Comparison of ENCODE assay signal across 28 mouse cellular contexts in the genomic region with DNA sequence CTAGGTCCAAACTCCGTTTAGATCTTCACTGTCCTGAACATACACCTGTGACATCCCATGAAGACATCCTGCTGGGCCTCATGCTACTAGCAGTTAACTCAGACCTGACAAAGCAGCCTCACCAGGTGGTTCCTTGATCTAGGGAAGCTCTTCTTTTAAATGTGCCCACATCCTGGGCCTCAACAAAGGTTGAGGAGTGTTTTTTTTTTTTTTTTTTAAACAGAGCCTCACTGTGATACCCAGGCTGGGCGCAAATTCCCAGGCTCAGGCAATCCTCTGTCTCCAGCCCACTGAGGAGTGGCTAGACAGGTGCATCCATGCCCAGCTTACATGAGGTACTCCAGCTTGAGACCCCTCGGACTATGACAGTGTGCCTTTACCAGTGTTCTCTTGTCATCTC. TPM values are rescaled to one million over a fixed set of nuclear protein-coding genes. Genes with fewer than 3 reads are reported as not detected.
DNase-seq lines count a peak whose midpoint lies in the region; ATAC-seq and TF ChIP-seq lines count a peak whose summit lies in the region.
"Had no signal": no experiment of that assay in that cellular context is flagged by ENCODE, and none has a peak within 500 bp of the region (broad histone marks: within the 10 kb centered on the region; RNA-seq: fewer than 3 reads in every experiment).

No protein-coding gene starts in this region.

- no peak for TF ChIP-seq EP300 in heart, postnatal 0 days (IDR thresholded peaks at IDR 0.05; ENCODE audit: low read depth)
- no peak for TF ChIP-seq EP300 in heart, adult 2 months (IDR thresholded peaks at IDR 0.05; ENCODE audit: insufficient read depth, low read depth, low read length)
- no peak for TF ChIP-seq EP300 in stomach, postnatal 0 days (optimal IDR thresholded peaks at IDR 0.05)

- no peak for DNase-seq in heart, postnatal 0 days (ENCODE audit: low spot score)
- DNase-seq in heart, adult 2 months: no peak
- peak; percentile 15 for DNase-seq in induced T-regulatory cell, adult 2 months (ENCODE audit: low read depth)
- peak; percentile 92 for DNase-seq in thymus, postnatal 0 days (ENCODE audit: low spot score)
- DNase-seq in thymus, postnatal 4 days: peak; percentile 68
- DNase-seq in midbrain, embryonic 10.5 days (ENCODE audit: low spot score): no peak
- DNase-seq in stomach, postnatal 0 days (ENCODE audit: low spot score): no peak
- DNase-seq in forebrain, embryonic 14.5 days (ENCODE audit: low spot score): no peak
- DNase-seq: adrenal gland, adult 8-10 months; cerebellum, adult 2 months; cerebellum, postnatal 14 days; gastrocnemius, postnatal 14 days; kidney, adult 2 months; kidney, postnatal 4 days; liver, embryonic 13.5 days; lung, adult 18-20 months had no signal

- no peaks in the 10 kb centered on the region for H3K27me3 ChIP-seq in heart, postnatal 0 days (ENCODE audit: control insufficient read depth, insufficient read depth, low read length)
- no peaks in the 10 kb centered on the region for H3K27me3 ChIP-seq in heart, adult 2 months (ENCODE audit: control insufficient read depth, insufficient read depth, low read length)
- peaks cover 9% of the 10 kb centered on the region for H3K27me3 ChIP-seq in midbrain, embryonic 10.5 days (ENCODE audit: low read depth, poor library complexity, severe bottlenecking)
- no peaks in the 10 kb centered on the region for H3K27me3 ChIP-seq in stomach, postnatal 0 days (ENCODE audit: control insufficient read depth, insufficient read depth, low read length)
- no peaks in the 10 kb centered on the region for H3K27me3 ChIP-seq in forebrain, embryonic 14.5 days (replicated peaks; ENCODE audit: control insufficient read depth, insufficient read depth, low read length)
- H3K27me3 ChIP-seq: embryonic facial prominence, embryonic 15.5 days; heart, embryonic 15.5 days; hindbrain, embryonic 15.5 days; intestine, embryonic 15.5 days; limb, embryonic 15.5 days; liver, embryonic 13.5 days; neural tube, embryonic 13.5 days had no signal

- H3K4me1 ChIP-seq in heart, postnatal 0 days (ENCODE audit: control insufficient read depth, insufficient read depth): no peaks in the 10 kb centered on the region; the same call in 1 of the 2 replicates
- H3K4me1 ChIP-seq in heart, adult 2 months (ENCODE audit: control insufficient read depth, insufficient read depth, low read length): no peaks in the 10 kb centered on the region
- peaks cover 30% of the 10 kb centered on the region for H3K4me1 ChIP-seq in midbrain, embryonic 10.5 days
- no peaks in the 10 kb centered on the region; the same call in 1 of the 2 replicates for H3K4me1 ChIP-seq in stomach, postnatal 0 days (replicated peaks; ENCODE audit: control insufficient read depth, insufficient read depth)
- H3K4me1 ChIP-seq in forebrain, embryonic 14.5 days (ENCODE audit: control insufficient read depth, insufficient read depth, low read length): peaks cover 9% of the 10 kb centered on the region

- H3K27ac ChIP-seq in heart, postnatal 0 days (ENCODE audit: low read depth): peak overlapping the region; percentile 14; the same call in 1 of the 2 replicates
- H3K27ac ChIP-seq in heart, adult 2 months: no peak overlapping the region
- H3K27ac ChIP-seq in midbrain, embryonic 10.5 days (replicated peaks): no peak overlapping the region
- H3K27ac ChIP-seq in stomach, postnatal 0 days (replicated peaks): no peak overlapping the region
- no peak overlapping the region for H3K27ac ChIP-seq in forebrain, embryonic 14.5 days (ENCODE audit: low read depth, low read length)
- H3K27ac ChIP-seq: embryonic facial prominence, embryonic 10.5 days; embryonic facial prominence, embryonic 15.5 days; forebrain, embryonic 12.5 days; heart, embryonic 10.5 days; heart, embryonic 15.5 days; hindbrain, embryonic 15.5 days; intestine, embryonic 15.5 days; kidney, postnatal 0 days; limb, embryonic 15.5 days; neural tube, embryonic 13.5 days had no signal

- H3K79me2 ChIP-seq in heart, adult 2 months (replicated peaks; ENCODE audit: control insufficient read depth, insufficient read depth, low read length): no peaks in the 10 kb centered on the region

- TF ChIP-seq POLR2A in heart, adult 2 months (IDR thresholded peaks at IDR 0.05; ENCODE audit: insufficient read depth, low read depth, low read length): no peak

- no peak for ATAC-seq in heart, postnatal 0 days (ENCODE audit: insufficient read depth, low read depth)
- ATAC-seq in stomach, postnatal 0 days (ENCODE audit: low FRiP score, low TSS enrichment): no peak
- ATAC-seq in forebrain, embryonic 14.5 days: no peak
- ATAC-seq: intestine, embryonic 15.5 days had no signal

- no peaks in the 10 kb centered on the region for H3K9me3 ChIP-seq in heart, postnatal 0 days (replicated peaks; ENCODE audit: control insufficient read depth, low read length)
- no peaks in the 10 kb centered on the region for H3K9me3 ChIP-seq in midbrain, embryonic 10.5 days (replicated peaks)
- no peaks in the 10 kb centered on the region for H3K9me3 ChIP-seq in stomach, postnatal 0 days (ENCODE audit: control insufficient read depth, low read length)
- no peaks in the 10 kb centered on the region for H3K9me3 ChIP-seq in forebrain, embryonic 14.5 days (replicated peaks; ENCODE audit: control insufficient read depth, low read length)
- H3K9me3 ChIP-seq: embryonic facial prominence, embryonic 10.5 days; embryonic facial prominence, embryonic 15.5 days; forebrain, embryonic 12.5 days; heart, embryonic 10.5 days; heart, embryonic 15.5 days; hindbrain, embryonic 15.5 days; intestine, embryonic 15.5 days; limb, embryonic 15.5 days; liver, embryonic 13.5 days; neural tube, embryonic 13.5 days had no signal

- intact Hi-C loops in heart, adult 2 months (cut with DNase I): no loop called here

- no peak overlapping the region for H3K9ac ChIP-seq in heart, postnatal 0 days (replicated peaks; ENCODE audit: low read depth, low read length)
- no peak overlapping the region for H3K9ac ChIP-seq in heart, adult 2 months (ENCODE audit: low read depth, low read length)
- H3K9ac ChIP-seq in stomach, postnatal 0 days (ENCODE audit: low read length): no peak overlapping the region
- H3K9ac ChIP-seq in forebrain, embryonic 14.5 days (ENCODE audit: low read length): no peak overlapping the region
- H3K9ac ChIP-seq: embryonic facial prominence, embryonic 15.5 days; forebrain, embryonic 12.5 days; heart, embryonic 15.5 days; hindbrain, embryonic 15.5 days; intestine, embryonic 15.5 days; limb, embryonic 15.5 days; liver, embryonic 13.5 days; neural tube, embryonic 13.5 days had no signal

- TF ChIP-seq CTCF in heart, postnatal 0 days (IDR thresholded peaks at IDR 0.05; ENCODE audit: low read depth): no peak
- TF ChIP-seq CTCF in heart, adult 2 months (IDR thresholded peaks at IDR 0.05): no peak
- no peak for TF ChIP-seq CTCF in stomach, postnatal 0 days (IDR thresholded peaks at IDR 0.05; ENCODE audit: low read depth)

- H3K36me3 ChIP-seq in heart, postnatal 0 days (replicated peaks; ENCODE audit: control insufficient read depth, insufficient read depth, low read length): no peaks in the 10 kb centered on the region
- no peaks in the 10 kb centered on the region for H3K36me3 ChIP-seq in heart, adult 2 months (ENCODE audit: control insufficient read depth, insufficient read depth, low read length)
- H3K36me3 ChIP-seq in midbrain, embryonic 10.5 days: no peaks in the 10 kb centered on the region
- H3K36me3 ChIP-seq in stomach, postnatal 0 days (ENCODE audit: control insufficient read depth, insufficient read depth, low read length): no peaks in the 10 kb centered on the region
- H3K36me3 ChIP-seq in forebrain, embryonic 14.5 days (ENCODE audit: control insufficient read depth, insufficient read depth, low read length): no peaks in the 10 kb centered on the region
- H3K36me3 ChIP-seq: embryonic facial prominence, embryonic 10.5 days; embryonic facial prominence, embryonic 15.5 days; forebrain, embryonic 12.5 days; heart, embryonic 10.5 days; heart, embryonic 15.5 days; hindbrain, embryonic 15.5 days; intestine, embryonic 15.5 days; limb, embryonic 15.5 days; liver, embryonic 13.5 days; neural tube, embryonic 13.5 days had no signal

- no peak overlapping the region for H3K4me2 ChIP-seq in heart, postnatal 0 days (ENCODE audit: low read depth, low read length)
- H3K4me2 ChIP-seq in stomach, postnatal 0 days (replicated peaks; ENCODE audit: low read depth): no peak overlapping the region
- H3K4me2 ChIP-seq in forebrain, embryonic 14.5 days (ENCODE audit: low read length): no peak overlapping the region
- H3K4me2 ChIP-seq: embryonic facial prominence, embryonic 15.5 days; forebrain, embryonic 12.5 days; heart, embryonic 15.5 days; hindbrain, embryonic 15.5 days; intestine, embryonic 15.5 days; limb, embryonic 15.5 days; liver, embryonic 13.5 days; midbrain, embryonic 11.5 days; neural tube, embryonic 13.5 days had no signal

- WGBS in heart, postnatal 0 days: 85% methylated on average over 3 of the region's 3 CpGs
- WGBS in heart, adult 2 months: 90% methylated on average over 3 of the region's 3 CpGs
- 74% methylated on average over 3 of the region's 3 CpGs for WGBS in midbrain, embryonic 10.5 days
- 85% methylated on average over 3 of the region's 3 CpGs for WGBS in stomach, postnatal 0 days
- 84% methylated on average over 3 of the region's 3 CpGs for WGBS in forebrain, embryonic 14.5 days

- no peak overlapping the region for H3K4me3 ChIP-seq in heart, postnatal 0 days (ENCODE audit: low read depth, low read length)
- no peak overlapping the region for H3K4me3 ChIP-seq in heart, adult 2 months
- no peak overlapping the region for H3K4me3 ChIP-seq in midbrain, embryonic 10.5 days
- H3K4me3 ChIP-seq in stomach, postnatal 0 days (ENCODE audit: low read depth, low read length): no peak overlapping the region
- no peak overlapping the region for H3K4me3 ChIP-seq in forebrain, embryonic 14.5 days (ENCODE audit: low read depth, low read length)
- H3K4me3 ChIP-seq: embryonic facial prominence, embryonic 10.5 days; embryonic facial prominence, embryonic 15.5 days; forebrain, embryonic 12.5 days; heart, embryonic 10.5 days; heart, embryonic 15.5 days; hindbrain, embryonic 15.5 days; intestine, embryonic 15.5 days; limb, embryonic 15.5 days; liver, embryonic 13.5 days; myocyte; neural tube, embryonic 13.5 days had no signal

RNA-seq across cellular contexts. Expression of gene Eefsec, which starts 3.8 kb away (rescaled TPM):
- total RNA-seq in heart, postnatal 0 days (2014; rRNA removed; ENCODE audit: low replicate concordance): 12.9 and 25.6 TPM in 2 replicates
- polyA plus RNA-seq in heart, postnatal 0 days (2015; fragmentation: Nextera tagmentation; extraction: Ambion mirVana): 11.3 and 12.8 TPM in 2 replicates
- total RNA-seq in heart, adult 2 months (2021): 1 to 10 TPM; 6.6 to 8.9 TPM
- polyA plus RNA-seq in heart, adult 2 months (2012; rRNA removed): 6.2 TPM in 2 replicates
- polyA plus RNA-seq in thymus, postnatal 0 days (2015; fragmentation: Nextera tagmentation; extraction: Ambion mirVana): 107 and 117 TPM in 2 replicates
- polyA plus RNA-seq in midbrain, embryonic 10.5 days (2016; fragmentation: Nextera tagmentation; extraction: Ambion mirVana): 41.8 and 44.3 TPM in 2 replicates
- polyA plus RNA-seq in stomach, postnatal 0 days (2015; fragmentation: Nextera tagmentation; extraction: Ambion mirVana): 19.5 and 20.6 TPM in 2 replicates
- polyA plus RNA-seq in forebrain, embryonic 14.5 days (2014; fragmentation: Nextera tagmentation; extraction: Ambion mirVana): 30.5 and 33.1 TPM in 2 replicates

RNA-seq across cellular contexts. Expression of gene Ruvbl1, which starts 22.7 kb away (rescaled TPM):
- total RNA-seq in heart, postnatal 0 days (2014; rRNA removed; ENCODE audit: low replicate concordance): 12.2 and 27.4 TPM in 2 replicates
- 42.3 and 44.9 TPM in 2 replicates for polyA plus RNA-seq in heart, postnatal 0 days (2015; fragmentation: Nextera tagmentation; extraction: Ambion mirVana)
- total RNA-seq in heart, adult 2 months (2021): 10 to 100 TPM; 16.7 to 18.4 TPM
- 15.7 and 16.0 TPM in 2 replicates for polyA plus RNA-seq in heart, adult 2 months (2012; rRNA removed)
- 126 and 147 TPM in 2 replicates for polyA plus RNA-seq in thymus, postnatal 0 days (2015; fragmentation: Nextera tagmentation; extraction: Ambion mirVana)
- polyA plus RNA-seq in midbrain, embryonic 10.5 days (2016; fragmentation: Nextera tagmentation; extraction: Ambion mirVana): 180 and 192 TPM in 2 replicates
- 35.2 and 37.9 TPM in 2 replicates for polyA plus RNA-seq in stomach, postnatal 0 days (2015; fragmentation: Nextera tagmentation; extraction: Ambion mirVana)
- polyA plus RNA-seq in forebrain, embryonic 14.5 days (2014; fragmentation: Nextera tagmentation; extraction: Ambion mirVana): 145 and 146 TPM in 2 replicates

Comparison
In these comparisons a context has a peak if more than half of its experiments do, and no peak if none do; other contexts are left out.
1. DNase-seq: peak in induced T-regulatory cell, adult 2 months (single experiment), thymus, postnatal 0 days (single experiment) and thymus, postnatal 4 days (single experiment); none in heart, postnatal 0 days (single experiment), heart, adult 2 months (0 of 2), midbrain, embryonic 10.5 days (single experiment), stomach, postnatal 0 days (single experiment) and forebrain, embryonic 14.5 days (single experiment).